In genomic region chr9:117843531-117843930, GRCm38 (mm10) we compare ENCODE assay signal across 16 mouse cellular contexts.
"Had no signal": no experiment of that assay in that cellular context is flagged by ENCODE, and none has a peak within 500 bp of the region (broad histone marks: within the 10 kb centered on the region; RNA-seq: fewer than 3 reads in every experiment).

No protein-coding gene starts in this region.

- H3K27ac ChIP-seq: lung, embryonic 15.5 days; macrophage; midbrain, embryonic 12.5 days; neural tube, embryonic 12.5 days had no signal

- H3K4me1 ChIP-seq: lung, embryonic 15.5 days; midbrain, embryonic 12.5 days; neural tube, embryonic 12.5 days had no signal

- DNase-seq: liver, postnatal 0 days; lung, adult 2 months; lung, postnatal 14 days; lung, postnatal 36 days; midbrain, embryonic 14.5 days; right cerebral cortex, postnatal 14 days; spleen, adult 18-20 months; thymus, adult 18-20 months; thymus, postnatal 14 days; thymus, postnatal 36 days had no signal

- H3K4me2 ChIP-seq: lung, embryonic 15.5 days; midbrain, embryonic 12.5 days; neural tube, embryonic 12.5 days had no signal

- H3K36me3 ChIP-seq: lung, embryonic 15.5 days; midbrain, embryonic 12.5 days; neural tube, embryonic 12.5 days had no signal

- H3K4me3 ChIP-seq: lung, embryonic 15.5 days; megakaryocyte, embryonic 14.5 days; midbrain, embryonic 12.5 days; neural tube, embryonic 12.5 days had no signal

- ATAC-seq: liver, postnatal 0 days; lung, postnatal 0 days had no signal

- H3K9ac ChIP-seq: liver, postnatal 0 days; lung, embryonic 15.5 days; midbrain, embryonic 12.5 days; neural tube, embryonic 12.5 days had no signal

- H3K9me3 ChIP-seq: lung, embryonic 15.5 days; megakaryocyte, embryonic 14.5 days; midbrain, embryonic 12.5 days; neural tube, embryonic 12.5 days had no signal

- H3K27me3 ChIP-seq: lung, embryonic 15.5 days; megakaryocyte, embryonic 14.5 days; midbrain, embryonic 12.5 days; neural tube, embryonic 12.5 days had no signal
